Mouse (Mus musculus) skeletal muscle tissue, adult 2 months (tissue): ENCODE measurements around the gene Rcan2.
"Not testable (repeated sequence)": the region's sequence is repeated elsewhere in the genome, so short reads cannot be mapped to it uniquely, and the experiment has no call there.

ENCODE experiments used
- DNase-seq: peaks from one replicate; pipeline ENCODE4 v3.0.0-alpha.2; 2012; ENCODE audit warnings: low read depth, low spot score

Rcan2 gene

GRCm38 (mm10) chr17:43825411-43825785, 24.2 kb downstream of the Rcan2 start:
- DNase-seq: not testable (repeated sequence)

DNA sequence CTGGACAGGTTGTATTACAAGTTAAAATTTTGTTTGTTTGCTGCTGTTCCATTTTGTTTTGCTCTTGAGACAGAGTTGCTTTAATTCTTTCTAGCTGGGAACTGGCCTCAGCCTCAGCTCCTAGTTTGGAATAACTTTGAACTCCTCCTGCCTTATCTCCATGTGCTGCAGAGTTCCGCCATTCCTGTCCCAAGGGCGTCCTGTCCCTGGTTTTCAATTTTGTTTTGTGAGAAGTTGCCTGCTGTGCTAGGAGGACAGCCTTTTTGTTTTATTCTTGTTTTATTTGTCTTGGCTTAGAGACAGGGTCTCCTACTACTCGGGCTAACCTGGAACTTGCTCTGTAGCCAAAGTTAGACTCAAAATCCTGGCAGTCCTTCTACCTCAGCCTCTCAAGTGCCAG, 26.1 kb downstream of the Rcan2 start:
- no peak for DNase-seq

GRCm38 (mm10) chr17:43832401-43833124, 31.4 kb downstream of the Rcan2 start:
- no peak for DNase-seq

DNA sequence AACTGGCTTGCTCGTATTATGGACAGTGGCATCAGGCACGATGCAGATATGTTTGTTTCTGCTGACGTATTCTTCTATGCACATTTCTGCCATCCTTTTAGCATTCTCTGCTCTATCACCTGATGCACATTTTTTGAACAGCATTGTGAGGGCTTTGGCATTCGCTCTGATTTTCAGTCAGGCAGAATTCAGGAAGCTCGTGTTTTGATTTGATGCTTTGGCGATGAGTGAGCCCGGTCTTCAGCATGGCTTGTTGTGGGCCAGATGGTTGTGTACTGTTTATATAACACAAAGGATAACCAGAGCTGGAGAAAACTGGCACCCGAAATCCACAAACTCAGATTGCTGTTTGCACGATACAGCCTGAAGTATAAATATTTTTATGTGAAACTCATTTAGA, 39.1 kb downstream of the Rcan2 start:
- DNase-seq: no peak

DNA sequence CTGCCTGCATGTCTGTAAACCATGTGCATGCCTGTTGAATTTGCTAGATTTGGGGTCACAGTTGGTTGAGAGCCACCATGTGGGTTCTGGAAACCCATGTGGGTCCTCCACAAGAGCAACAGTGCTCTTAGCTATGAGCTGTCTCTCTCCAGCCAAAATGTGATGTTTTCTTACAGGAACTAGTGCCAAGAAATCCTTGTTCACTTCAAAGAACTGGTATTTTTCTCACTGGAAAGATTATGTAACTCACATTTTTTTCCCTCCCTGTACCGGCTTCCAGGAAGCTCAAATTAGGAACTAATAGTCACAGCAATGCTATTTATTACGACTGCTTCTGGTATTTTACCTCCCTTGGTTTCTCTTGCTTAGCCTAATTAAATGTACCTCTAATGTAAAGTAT, 45.6 kb downstream of the Rcan2 start:
- peak; percentile 66 for DNase-seq

- no peak for DNase-seq
Observed at GRCm38 (mm10) chr17:43848903-43849302, 47.8 kb downstream of the Rcan2 start.

DNA sequence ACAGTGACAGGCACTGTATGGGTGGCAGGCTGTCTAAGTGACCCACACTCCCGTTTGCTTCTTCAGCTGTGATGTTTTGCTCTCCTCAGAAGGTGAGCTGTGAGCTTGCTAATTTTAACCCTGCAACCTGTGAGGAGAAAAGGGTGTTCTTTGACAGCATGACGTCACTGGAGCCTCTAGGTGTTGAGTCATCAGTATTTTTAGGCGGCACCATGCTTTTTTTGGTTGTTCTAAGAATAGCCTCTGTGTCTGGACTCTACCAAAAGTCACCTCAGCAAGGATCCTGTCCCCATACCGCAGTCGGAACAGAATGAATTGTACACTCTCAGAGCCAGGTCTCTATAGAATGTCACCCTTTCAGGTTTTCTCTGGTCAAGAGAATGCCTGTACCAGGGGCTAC, 54.0 kb downstream of the Rcan2 start:
- peak; percentile 30 for DNase-seq

DNA sequence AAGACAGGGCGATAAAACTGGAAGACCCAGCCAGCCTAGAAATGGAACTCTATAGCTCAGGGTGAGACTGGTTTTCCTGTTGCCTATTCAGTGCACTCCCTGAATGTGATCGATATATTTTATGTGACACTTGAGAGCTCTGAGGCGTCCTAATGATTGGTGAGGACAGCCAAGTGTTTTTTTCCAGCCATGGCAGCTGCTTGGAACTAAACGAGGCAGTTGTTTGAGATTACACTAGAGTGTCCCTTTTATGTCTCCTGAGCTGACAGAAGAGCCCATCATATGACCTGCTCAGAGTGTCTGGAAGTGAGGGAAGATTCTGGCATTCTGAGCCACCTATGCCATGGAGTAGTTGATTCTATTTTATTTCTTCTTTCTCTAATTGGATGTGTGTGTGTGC, 54.9 kb downstream of the Rcan2 start:
- DNase-seq: no peak

DNA sequence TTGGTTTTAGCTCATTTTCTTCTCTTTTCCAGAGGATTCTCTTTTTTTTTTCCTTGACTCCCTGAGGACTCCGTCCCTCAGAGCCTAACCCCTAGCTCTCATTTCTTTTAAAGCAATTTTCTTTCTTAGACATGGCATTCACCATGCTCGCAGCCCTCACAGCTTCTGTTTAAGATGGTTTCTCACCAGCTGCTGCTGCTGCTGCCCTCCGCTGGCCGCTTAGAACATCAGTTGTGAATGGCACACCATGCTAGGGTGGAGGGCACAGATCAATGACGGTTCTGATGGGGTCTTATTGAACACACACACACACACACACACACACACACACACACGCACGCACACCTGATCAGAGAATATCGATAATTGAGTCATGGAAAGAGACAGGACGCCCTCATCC, 67.7 kb downstream of the Rcan2 start:
- no peak for DNase-seq

GRCm38 (mm10) chr17:43869677-43870076, 68.5 kb downstream of the Rcan2 start:
- peak; percentile 61 for DNase-seq

- no peak for DNase-seq
Observed at GRCm38 (mm10) chr17:43874417-43874816, 73.3 kb downstream of the Rcan2 start.

GRCm38 (mm10) chr17:43877425-43877824, 76.3 kb downstream of the Rcan2 start:
- no peak for DNase-seq

GRCm38 (mm10) chr17:43883016-43883415, 81.9 kb downstream of the Rcan2 start:
- peak; percentile 50 for DNase-seq

GRCm38 (mm10) chr17:43886262-43886661, 85.1 kb downstream of the Rcan2 start:
- DNase-seq: no peak

- no peak for DNase-seq
Observed at GRCm38 (mm10) chr17:43887931-43888330, 86.8 kb downstream of the Rcan2 start.

- no peak for DNase-seq
Observed at GRCm38 (mm10) chr17:43897346-43897745, 96.2 kb downstream of the Rcan2 start.

DNA sequence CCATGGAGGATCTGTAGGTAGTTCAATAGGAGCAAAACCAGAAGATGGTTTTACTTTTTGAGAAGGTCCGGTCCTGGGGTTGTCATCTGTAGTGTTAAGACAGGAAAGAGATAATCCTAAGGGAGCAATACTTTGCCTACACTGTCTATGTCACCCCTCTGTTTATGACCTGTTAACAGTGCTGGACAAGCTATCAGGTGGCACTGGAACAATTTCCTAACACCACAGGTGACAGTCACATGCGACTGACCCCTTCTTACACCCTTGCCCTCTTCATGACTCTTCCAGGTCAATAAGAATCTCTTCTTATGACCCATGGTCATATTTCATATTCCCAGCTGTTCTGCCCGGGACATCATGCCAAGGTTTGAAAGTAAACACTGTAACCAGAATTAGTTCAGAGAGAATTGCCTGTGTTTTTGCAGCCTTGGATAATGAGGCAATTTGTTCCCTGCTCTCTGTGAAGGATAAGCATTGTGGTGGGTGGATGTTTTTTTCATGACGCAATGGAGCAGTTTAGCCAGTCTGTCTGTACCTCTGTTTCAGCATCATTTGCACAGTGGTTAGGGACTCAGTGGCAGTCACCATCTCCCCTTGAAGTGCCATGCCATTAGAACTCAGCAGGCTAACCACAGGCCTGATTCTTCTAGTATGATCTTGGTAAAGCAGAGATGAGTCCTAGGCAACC, 98.4 kb downstream of the Rcan2 start:
- peak; percentile 63 for DNase-seq

- DNase-seq: no peak
Observed at GRCm38 (mm10) chr17:43900133-43900532, 99.0 kb downstream of the Rcan2 start.

DNA sequence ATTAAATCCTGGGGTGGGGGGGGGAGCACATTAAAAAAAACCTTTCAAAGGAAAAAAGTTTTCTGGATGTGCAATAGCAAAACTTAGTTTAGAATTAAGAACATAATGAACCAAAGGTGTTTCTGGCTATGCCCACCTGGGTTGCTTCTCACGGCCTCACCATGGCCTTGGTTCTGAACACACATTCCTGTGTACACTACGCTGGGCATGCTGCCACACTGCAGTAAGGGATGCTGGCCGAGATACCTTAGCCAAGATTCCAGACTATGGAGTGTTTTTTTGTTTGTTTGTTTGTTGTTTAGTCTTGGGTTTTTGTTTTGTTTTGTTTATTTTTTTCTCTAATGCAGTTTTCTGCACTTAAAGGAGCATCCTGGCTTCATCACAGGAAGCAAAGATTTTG, 100.3 kb downstream of the Rcan2 start:
- DNase-seq: no peak

DNA sequence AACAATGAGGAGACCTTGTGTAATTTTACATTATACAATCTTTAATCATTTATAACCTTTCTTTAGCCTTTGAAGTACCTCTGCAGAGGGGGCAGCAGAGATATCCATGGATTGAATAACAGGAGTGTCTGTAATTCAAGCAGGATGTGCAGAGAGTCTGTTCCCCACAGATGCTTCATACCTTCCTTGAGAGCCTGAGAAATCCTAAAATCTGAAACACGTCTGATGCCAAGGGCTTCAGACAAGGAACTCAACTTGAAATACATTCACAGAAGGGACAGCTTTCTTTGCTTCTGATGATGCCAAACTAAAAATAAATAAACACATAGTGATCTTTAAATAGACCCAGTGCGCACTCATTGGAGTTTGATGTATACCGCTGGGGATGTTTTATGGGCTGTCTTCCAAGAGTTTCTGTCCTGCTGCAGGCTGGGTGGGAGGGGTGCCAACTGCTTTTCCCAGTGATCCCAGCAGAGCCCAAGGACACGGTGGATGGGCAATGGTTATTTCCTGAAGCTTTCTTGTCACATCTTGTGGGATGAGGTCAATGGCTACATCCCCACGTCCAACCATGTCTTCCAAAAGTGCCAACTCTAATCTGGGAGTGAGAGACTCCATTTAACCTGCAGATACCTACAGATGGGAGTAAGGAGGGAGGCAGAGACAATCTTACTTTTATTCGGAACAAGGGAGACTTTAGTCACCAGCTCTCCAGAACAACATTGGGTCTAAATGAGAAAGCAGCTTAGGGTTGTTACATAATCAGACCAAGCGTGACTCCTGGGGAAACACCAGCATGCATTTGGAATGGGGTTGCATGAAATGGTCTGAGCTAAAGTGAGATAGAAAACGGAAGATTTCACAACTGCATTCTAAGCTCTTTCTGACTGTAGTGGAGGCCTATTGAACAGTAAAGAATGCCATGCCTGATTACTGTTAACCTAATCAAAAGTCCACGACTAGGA, 102.9 kb downstream of the Rcan2 start:
- DNase-seq: peak; percentile 44

- no peak for DNase-seq
Observed at GRCm38 (mm10) chr17:43904896-43905295, 103.7 kb downstream of the Rcan2 start.

GRCm38 (mm10) chr17:43906728-43907127, 105.6 kb downstream of the Rcan2 start:
- no peak for DNase-seq
